ENCODE assay signal across 33 mouse cellular contexts in the genomic region with DNA sequence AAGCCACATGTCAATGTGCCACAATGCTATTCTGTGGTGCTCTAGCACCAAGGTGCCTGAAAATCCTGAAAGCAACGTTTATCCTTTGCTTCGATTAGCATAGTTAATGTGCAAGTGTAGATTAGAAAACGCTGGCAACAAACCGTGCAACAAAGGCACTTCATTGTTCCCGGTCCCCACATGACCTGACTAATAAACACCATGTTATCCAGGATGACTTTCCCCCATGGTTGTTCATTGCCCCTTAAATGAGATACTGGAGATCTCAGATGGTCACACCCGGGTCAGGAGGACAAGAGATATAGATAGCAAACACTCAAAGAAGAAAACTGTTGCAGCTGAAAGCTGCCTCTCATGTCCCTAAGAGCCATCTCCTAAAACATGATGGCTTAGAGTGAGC.
"Had no signal": no experiment of that assay in that cellular context is flagged by ENCODE, and none has a peak within 500 bp of the region (broad histone marks: within the 10 kb centered on the region; RNA-seq: fewer than 3 reads in every experiment).

No protein-coding gene starts in this region.

- ATAC-seq: hindbrain, embryonic 16.5 days; hindbrain, postnatal 0 days; inflammation-experienced regulatory T-cells, adult 6 months had no signal

- H3K27ac ChIP-seq: heart, embryonic 10.5 days; heart, embryonic 13.5 days; heart, embryonic 15.5 days; hindbrain, embryonic 10.5 days; hindbrain, embryonic 12.5 days; hindbrain, embryonic 13.5 days; hindbrain, embryonic 14.5 days; hindbrain, embryonic 15.5 days; hindbrain, postnatal 0 days; kidney, embryonic 15.5 days; kidney, postnatal 0 days; layer of hippocampus, adult 2 months; left cerebral cortex, adult 2 months had no signal

- H3K4me3 ChIP-seq: heart, embryonic 10.5 days; heart, embryonic 12.5 days; heart, embryonic 13.5 days; heart, embryonic 15.5 days; hindbrain, embryonic 10.5 days; hindbrain, embryonic 12.5 days; hindbrain, embryonic 13.5 days; hindbrain, embryonic 15.5 days; kidney, embryonic 15.5 days; layer of hippocampus, adult 2 months; left cerebral cortex, adult 2 months had no signal

- H3K27me3 ChIP-seq: heart, embryonic 12.5 days; heart, embryonic 13.5 days; heart, embryonic 15.5 days; hindbrain, embryonic 12.5 days; hindbrain, embryonic 13.5 days; hindbrain, embryonic 15.5 days; kidney, embryonic 15.5 days had no signal

- DNase-seq: heart, postnatal 10 days; heart, postnatal 14 days; heart, postnatal 36 days; heart, postnatal 4 days; kidney, adult 11 months; kidney, adult 18-20 months; kidney, adult 2 months; kidney, adult 8-10 months; kidney, adult 9 months; kidney, postnatal 10 days; kidney, postnatal 14 days; kidney, postnatal 25 days; kidney, postnatal 36 days; kidney, postnatal 4 days; layer of hippocampus, adult 9-11 months; layer of hippocampus, postnatal 36 days had no signal

- H3K4me2 ChIP-seq: heart, embryonic 11.5 days; heart, embryonic 12.5 days; heart, embryonic 13.5 days; heart, embryonic 15.5 days; hindbrain, embryonic 12.5 days; hindbrain, embryonic 13.5 days; hindbrain, embryonic 14.5 days; hindbrain, embryonic 15.5 days; kidney, embryonic 15.5 days had no signal

- H3K9me3 ChIP-seq: heart, embryonic 10.5 days; heart, embryonic 12.5 days; heart, embryonic 13.5 days; heart, embryonic 15.5 days; hindbrain, embryonic 10.5 days; hindbrain, embryonic 12.5 days; hindbrain, embryonic 13.5 days; hindbrain, embryonic 15.5 days; kidney, embryonic 15.5 days had no signal

- H3K4me1 ChIP-seq: heart, embryonic 10.5 days; heart, embryonic 12.5 days; heart, embryonic 13.5 days; heart, embryonic 15.5 days; hindbrain, embryonic 10.5 days; hindbrain, embryonic 12.5 days; hindbrain, embryonic 13.5 days; hindbrain, embryonic 15.5 days; kidney, embryonic 15.5 days had no signal

- H3K9ac ChIP-seq: heart, embryonic 12.5 days; heart, embryonic 13.5 days; heart, embryonic 15.5 days; hindbrain, embryonic 12.5 days; hindbrain, embryonic 13.5 days; hindbrain, embryonic 14.5 days; hindbrain, embryonic 15.5 days; kidney, embryonic 15.5 days had no signal

- H3K36me3 ChIP-seq: heart, embryonic 10.5 days; heart, embryonic 12.5 days; heart, embryonic 13.5 days; heart, embryonic 15.5 days; hindbrain, embryonic 10.5 days; hindbrain, embryonic 12.5 days; hindbrain, embryonic 13.5 days; hindbrain, embryonic 15.5 days; kidney, embryonic 15.5 days had no signal
